In the genomic region with DNA sequence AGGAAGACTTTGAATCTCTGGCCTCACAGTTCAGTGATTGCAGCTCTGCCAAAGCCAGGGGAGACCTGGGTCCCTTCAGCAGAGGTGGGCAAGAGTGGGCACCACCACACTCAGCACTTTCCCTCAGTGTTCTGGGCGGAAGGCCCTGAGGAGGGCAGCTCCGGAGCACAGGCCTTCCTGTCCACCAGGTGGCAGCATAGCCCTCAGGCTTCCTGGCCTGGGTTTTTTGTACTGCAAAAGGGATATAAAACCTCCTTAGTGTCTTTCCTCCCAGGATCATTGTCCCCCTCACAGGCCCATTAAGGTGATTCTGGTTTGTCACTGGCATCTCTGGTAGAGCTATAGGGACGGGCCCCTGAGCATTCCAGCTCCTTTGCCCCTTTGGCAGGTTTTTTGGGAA, we compare ENCODE assay signal across 9 mouse cellular contexts. TPM values are rescaled to one million over a fixed set of nuclear protein-coding genes. Genes with fewer than 3 reads are reported as not detected.
DNase-seq lines count a peak whose midpoint lies in the region; ATAC-seq and TF ChIP-seq lines count a peak whose summit lies in the region.
"Had no signal": no experiment of that assay in that cellular context is flagged by ENCODE, and none has a peak within 500 bp of the region (broad histone marks: within the 10 kb centered on the region; RNA-seq: fewer than 3 reads in every experiment).

No protein-coding gene starts in this region.

- H3K27me3 ChIP-seq in liver, embryonic 11.5 days (replicated peaks; ENCODE audit: control insufficient read depth, insufficient read depth, low read length), result no peaks in the 10 kb centered on the region
- H3K27me3 ChIP-seq in forebrain, embryonic 16.5 days (replicated peaks; ENCODE audit: control insufficient read depth, insufficient read depth, low read length), result no peaks in the 10 kb centered on the region
- no peaks in the 10 kb centered on the region for H3K27me3 ChIP-seq in liver, adult 2 months (ENCODE audit: control insufficient read depth, insufficient read depth, low read length)
- H3K27me3 ChIP-seq in neural tube, embryonic 11.5 days (ENCODE audit: control insufficient read depth, insufficient read depth, low read length), result no peaks in the 10 kb centered on the region
- H3K27me3 ChIP-seq: embryonic facial prominence, embryonic 13.5 days had no signal

- no peaks in the 10 kb centered on the region for H3K9me3 ChIP-seq in liver, embryonic 11.5 days (ENCODE audit: control insufficient read depth, low read length)
- no peaks in the 10 kb centered on the region for H3K9me3 ChIP-seq in forebrain, embryonic 16.5 days (ENCODE audit: control insufficient read depth, low read length)
- no peaks in the 10 kb centered on the region for H3K9me3 ChIP-seq in neural tube, embryonic 11.5 days (ENCODE audit: control insufficient read depth, low read length)
- H3K9me3 ChIP-seq: embryonic facial prominence, embryonic 13.5 days had no signal

- no peak for TF ChIP-seq POLR2A in bone marrow, adult 2 months (IDR thresholded peaks at IDR 0.05; ENCODE audit: borderline replicate concordance, control insufficient read depth, low read depth, low read length)
- no peak for TF ChIP-seq POLR2A in liver, adult 2 months (IDR thresholded peaks at IDR 0.05; ENCODE audit: extremely low read depth, insufficient read depth, low read length)

- H3K4me1 ChIP-seq in liver, embryonic 11.5 days (replicated peaks; ENCODE audit: control insufficient read depth, insufficient read depth, low read length), result peaks cover 11% of the 10 kb centered on the region
- no peaks in the 10 kb centered on the region for H3K4me1 ChIP-seq in bone marrow, adult 2 months (ENCODE audit: control insufficient read depth, insufficient read depth, low read length)
- peaks cover 27% of the 10 kb centered on the region for H3K4me1 ChIP-seq in forebrain, embryonic 16.5 days (replicated peaks; ENCODE audit: control insufficient read depth, insufficient read depth, low read length)
- peaks cover 3% of the 10 kb centered on the region; the same call in 1 of the 2 replicates for H3K4me1 ChIP-seq in liver, adult 2 months (ENCODE audit: control insufficient read depth, insufficient read depth, low read length)
- peaks cover 44% of the 10 kb centered on the region for H3K4me1 ChIP-seq in neural tube, embryonic 11.5 days (ENCODE audit: control insufficient read depth, insufficient read depth, low read length)
- H3K4me1 ChIP-seq: embryonic facial prominence, embryonic 13.5 days had no signal

- H3K4me3 ChIP-seq in liver, embryonic 11.5 days (ENCODE audit: low read depth, low read length), result no peak overlapping the region
- H3K4me3 ChIP-seq in bone marrow, adult 2 months (replicated peaks; ENCODE audit: control insufficient read depth, low read depth, low read length), result no peak overlapping the region
- no peak overlapping the region for H3K4me3 ChIP-seq in forebrain, embryonic 16.5 days (replicated peaks; ENCODE audit: low read length)
- no peak overlapping the region for H3K4me3 ChIP-seq in liver, adult 2 months (ENCODE audit: insufficient read depth, low read depth, low read length)
- no peak overlapping the region for H3K4me3 ChIP-seq in neural tube, embryonic 11.5 days (ENCODE audit: low read depth, low read length)
- H3K4me3 ChIP-seq: embryonic facial prominence, embryonic 13.5 days had no signal

- no peaks in the 10 kb centered on the region for H3K79me2 ChIP-seq in liver, adult 2 months (ENCODE audit: control insufficient read depth, insufficient read depth, low read length)

- no peak overlapping the region for H3K4me2 ChIP-seq in liver, embryonic 11.5 days
- no peak overlapping the region for H3K4me2 ChIP-seq in forebrain, embryonic 16.5 days (ENCODE audit: low read length)
- no peak overlapping the region for H3K4me2 ChIP-seq in neural tube, embryonic 11.5 days (ENCODE audit: low read depth)
- H3K4me2 ChIP-seq: embryonic facial prominence, embryonic 13.5 days had no signal

- peak; percentile 66 for DNase-seq in liver
- no peak for DNase-seq in liver, embryonic 11.5 days (ENCODE audit: low spot score)
- peak; percentile 21 for DNase-seq in liver, adult 2 months (ENCODE audit: extremely low read depth, low read depth, low spot score)
- peak; percentile 83 for DNase-seq in neural tube, embryonic 11.5 days (ENCODE audit: low spot score)
- DNase-seq in thymus, adult 18-20 months, result peak; percentile 37 to 43

- no peak overlapping the region for H3K27ac ChIP-seq in liver, embryonic 11.5 days (ENCODE audit: low read depth, low read length)
- no peak overlapping the region for H3K27ac ChIP-seq in bone marrow, adult 2 months (ENCODE audit: control insufficient read depth, insufficient read depth, low read depth, low read length, poor library complexity)
- H3K27ac ChIP-seq in forebrain, embryonic 16.5 days (ENCODE audit: low read length), result no peak overlapping the region
- H3K27ac ChIP-seq in liver, adult 2 months (replicated peaks; ENCODE audit: insufficient read depth, low read depth, low read length), result no peak overlapping the region
- H3K27ac ChIP-seq in neural tube, embryonic 11.5 days (ENCODE audit: low read depth, low read length), result peak overlapping the region; percentile 79
- H3K27ac ChIP-seq: embryonic facial prominence, embryonic 13.5 days had no signal

- no peak overlapping the region for H3K9ac ChIP-seq in liver, embryonic 11.5 days (ENCODE audit: low read depth, low read length)
- no peak overlapping the region for H3K9ac ChIP-seq in forebrain, embryonic 16.5 days (replicated peaks; ENCODE audit: low read depth, low read length)
- H3K9ac ChIP-seq in liver, adult 2 months (ENCODE audit: low read depth, low read length), result no peak overlapping the region
- H3K9ac ChIP-seq in neural tube, embryonic 11.5 days (ENCODE audit: low read length), result peak overlapping the region; percentile 14; the same call in 1 of the 2 replicates
- H3K9ac ChIP-seq: embryonic facial prominence, embryonic 13.5 days had no signal

- peaks cover 59% of the 10 kb centered on the region for H3K36me3 ChIP-seq in liver, embryonic 11.5 days (ENCODE audit: control insufficient read depth, insufficient read depth, low read length)
- H3K36me3 ChIP-seq in forebrain, embryonic 16.5 days (ENCODE audit: control insufficient read depth, insufficient read depth), result peaks cover 7% of the 10 kb centered on the region; the same call in 1 of the 2 replicates
- no peaks in the 10 kb centered on the region; the same call in 1 of the 2 replicates for H3K36me3 ChIP-seq in liver, adult 2 months (ENCODE audit: control insufficient read depth, insufficient read depth, low read length)
- peaks cover 17% of the 10 kb centered on the region for H3K36me3 ChIP-seq in neural tube, embryonic 11.5 days (ENCODE audit: control insufficient read depth, insufficient read depth, low read length)

- ATAC-seq in liver, embryonic 11.5 days (replicated peaks; ENCODE audit: low FRiP score), result no peak
- peak; percentile 32; the same call in 1 of the 2 replicates for ATAC-seq in forebrain, embryonic 16.5 days
- peak; percentile 35 for ATAC-seq in inflammation-experienced regulatory T-cells, adult 6 months
- peak; percentile 29; the same call in 1 of the 2 replicates for ATAC-seq in neural tube, embryonic 11.5 days (ENCODE audit: insufficient read depth, low FRiP score, low TSS enrichment)

- peak; percentile 78 for TF ChIP-seq CTCF in bone marrow, adult 2 months (IDR thresholded peaks at IDR 0.05; ENCODE audit: control insufficient read depth, insufficient read depth, low read length)
- peak; percentile 90 for TF ChIP-seq CTCF in liver, adult 2 months (IDR thresholded peaks at IDR 0.05; ENCODE audit: low read depth, low read length)

- 61% methylated on average over 3 of the region's 3 CpGs for WGBS in liver, embryonic 11.5 days
- 55% methylated on average over 3 of the region's 3 CpGs for WGBS in bone marrow, adult 2 months
- WGBS in forebrain, embryonic 16.5 days, result 62% methylated on average over 3 of the region's 3 CpGs
- WGBS in liver, adult 2 months, result 70% methylated on average over 3 of the region's 3 CpGs
- 52% methylated on average over 3 of the region's 3 CpGs for WGBS in neural tube, embryonic 11.5 days

RNA-seq across cellular contexts. Expression of a gene that starts 10.4 kb away (rescaled TPM):
- polyA plus RNA-seq in liver, embryonic 11.5 days (2014; fragmentation: Nextera tagmentation; extraction: Ambion mirVana), result 58.8 and 59.7 TPM in 2 replicates
- 4.3 and 8.3 TPM in 2 replicates for polyA plus RNA-seq in bone marrow, adult 2 months (2011; ENCODE audit: insufficient read depth, insufficient read length, low replicate concordance, missing spikeins)
- polyA plus RNA-seq in forebrain, embryonic 16.5 days (2015; fragmentation: Nextera tagmentation; extraction: Ambion mirVana), result 58.9 and 63.2 TPM in 2 replicates
- polyA plus RNA-seq in inflammation-experienced regulatory T-cells, adult 6 months (2017; shearing (Covaris generic)), result 10 to 100 TPM; 23.0 to 29.3 (median 23.6) TPM
- total RNA-seq in liver, adult 2 months (2014; rRNA removed), result 7.4 and 8.1 TPM in 2 replicates
- 9.0 and 9.5 TPM in 2 replicates for polyA plus RNA-seq in liver, adult 2 months (2012; rRNA removed)
- 68.7 and 71.6 TPM in 2 replicates for polyA plus RNA-seq in neural tube, embryonic 11.5 days (2014; fragmentation: Nextera tagmentation; extraction: Ambion mirVana)

RNA-seq across cellular contexts. Expression of a gene that starts 17.8 kb away (rescaled TPM):
- 8.1 and 9.1 TPM in 2 replicates for polyA plus RNA-seq in liver, embryonic 11.5 days (2014; fragmentation: Nextera tagmentation; extraction: Ambion mirVana)
- 10.7 and 28.8 TPM in 2 replicates for polyA plus RNA-seq in bone marrow, adult 2 months (2011; ENCODE audit: insufficient read depth, insufficient read length, low replicate concordance, missing spikeins)
- polyA plus RNA-seq in forebrain, embryonic 16.5 days (2015; fragmentation: Nextera tagmentation; extraction: Ambion mirVana), result 15.0 and 16.2 TPM in 2 replicates
- polyA plus RNA-seq in inflammation-experienced regulatory T-cells, adult 6 months (2017; shearing (Covaris generic)), result 10 to 100 TPM; 21.7 to 59.5 (median 54.3) TPM
- total RNA-seq in liver, adult 2 months (2014; rRNA removed), result 2.7 and 2.8 TPM in 2 replicates
- polyA plus RNA-seq in liver, adult 2 months (2012; rRNA removed), result 9.5 and 16.2 TPM in 2 replicates
- 15.3 and 15.8 TPM in 2 replicates for polyA plus RNA-seq in neural tube, embryonic 11.5 days (2014; fragmentation: Nextera tagmentation; extraction: Ambion mirVana)

RNA-seq across cellular contexts. Expression of a gene that starts 19.6 kb away (rescaled TPM):
- polyA plus RNA-seq in liver, embryonic 11.5 days (2014; fragmentation: Nextera tagmentation; extraction: Ambion mirVana), result 324 and 349 TPM in 2 replicates
- 137 and 207 TPM in 2 replicates for polyA plus RNA-seq in bone marrow, adult 2 months (2011; ENCODE audit: insufficient read depth, insufficient read length, low replicate concordance, missing spikeins)
- 467 and 469 TPM in 2 replicates for polyA plus RNA-seq in forebrain, embryonic 16.5 days (2015; fragmentation: Nextera tagmentation; extraction: Ambion mirVana)
- 100 to 1,000 TPM; 323 to 416 (median 337) TPM for polyA plus RNA-seq in inflammation-experienced regulatory T-cells, adult 6 months (2017; shearing (Covaris generic))
- total RNA-seq in liver, adult 2 months (2014; rRNA removed), result 63.5 and 72.7 TPM in 2 replicates
- polyA plus RNA-seq in liver, adult 2 months (2012; rRNA removed), result 261 and 273 TPM in 2 replicates
- polyA plus RNA-seq in neural tube, embryonic 11.5 days (2014; fragmentation: Nextera tagmentation; extraction: Ambion mirVana), result 391 and 397 TPM in 2 replicates
